Mouse (Mus musculus) adrenal gland, postnatal 14 days (tissue): ENCODE data around the gene Bola3. TPM values are rescaled to one million over a fixed set of nuclear protein-coding genes. Genes with fewer than 3 reads are reported as not detected.

Source experiments
- DNase-seq: peaks from one replicate; pipeline ENCODE4 v3.0.0; 2021; ENCODE audit warnings: mixed read lengths
- long read RNA-seq, 2 experiments: library from polyadenylated mRNA; stranded (forward); transcript quantifications; one replicate each; pipeline ENCODE4 v2.0.0; 2021
- total RNA-seq: library from RNA; stranded (reverse); gene quantifications from 2 replicates; pipeline ENCODE4 v1.2.3, GENCODE M21; 2021

Gene Bola3
- 261 TPM in 2 replicates for total RNA-seq
- long read RNA-seq, experiment 1, transcript Bola3-207 (4 exons, 2,312 nt): major isoform, 228 of 242 reads
- long read RNA-seq, experiment 1, partial matches to known transcripts: 0 of 242 reads
- long read RNA-seq, experiment 1, other reads (novel, unspliced or antisense): 11 of 242 reads
- long read RNA-seq, experiment 2, transcript Bola3-201 (3 exons, 709 nt): minor isoform, 5 of 317 reads
- long read RNA-seq, experiment 2, transcript Bola3-207 (4 exons, 2,312 nt): major isoform, 297 of 317 reads
- long read RNA-seq, experiment 2, partial matches to known transcripts: 0 of 317 reads
- long read RNA-seq, experiment 2, other reads (novel, unspliced or antisense): 15 of 317 reads

- peak; percentile 43 for DNase-seq
Observed at GRCm38 (mm10) chr6:83348873-83349272, at the start of gene Bola3. Gene Bola3 (plus strand): TSS chr6:83349147.

DNA sequence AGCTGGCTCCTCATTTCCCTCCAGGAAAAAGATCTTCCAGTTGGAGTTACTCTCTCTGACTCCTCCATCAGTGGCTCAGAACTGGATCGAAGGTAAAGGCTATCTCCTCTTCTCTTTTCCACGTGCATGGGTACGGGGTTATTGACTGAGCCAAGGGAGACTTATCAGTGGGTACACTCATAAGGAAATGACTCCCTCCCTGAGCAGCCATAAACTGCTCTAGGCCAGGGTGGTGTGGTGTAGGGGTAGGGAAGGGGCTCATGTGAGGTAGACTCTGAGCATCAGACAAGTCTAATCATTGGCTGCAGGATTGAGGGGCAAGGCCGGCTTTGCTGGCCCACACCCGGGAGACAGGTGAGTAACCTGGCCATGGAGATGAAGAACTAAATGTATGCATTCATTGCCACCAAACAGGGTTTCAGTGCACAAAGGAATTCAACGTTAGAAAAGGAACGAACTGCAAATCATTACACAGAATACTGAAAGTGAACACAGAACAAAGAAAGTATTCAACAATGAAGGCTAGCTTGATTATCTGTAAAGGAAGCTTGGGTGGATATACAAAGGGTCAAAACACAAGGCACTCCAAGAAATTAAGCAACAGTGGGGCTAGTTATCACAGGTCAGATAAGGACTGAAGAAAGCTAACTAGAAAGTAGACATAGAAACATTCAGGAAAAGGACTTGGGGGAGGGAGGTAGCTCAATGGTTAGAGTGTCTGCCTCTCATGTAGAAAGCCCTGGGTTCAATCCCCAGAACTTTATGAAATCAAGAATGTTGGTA lies 48.3 kb upstream of the Bola3 start:
- DNase-seq: no peak

- DNase-seq: no peak
Observed at GRCm38 (mm10) chr6:83301294-83301693, 47.7 kb upstream of the Bola3 start.

- peak; percentile 32 for DNase-seq
Observed at GRCm38 (mm10) chr6:83302264-83302663, 46.7 kb upstream of the Bola3 start.

DNA sequence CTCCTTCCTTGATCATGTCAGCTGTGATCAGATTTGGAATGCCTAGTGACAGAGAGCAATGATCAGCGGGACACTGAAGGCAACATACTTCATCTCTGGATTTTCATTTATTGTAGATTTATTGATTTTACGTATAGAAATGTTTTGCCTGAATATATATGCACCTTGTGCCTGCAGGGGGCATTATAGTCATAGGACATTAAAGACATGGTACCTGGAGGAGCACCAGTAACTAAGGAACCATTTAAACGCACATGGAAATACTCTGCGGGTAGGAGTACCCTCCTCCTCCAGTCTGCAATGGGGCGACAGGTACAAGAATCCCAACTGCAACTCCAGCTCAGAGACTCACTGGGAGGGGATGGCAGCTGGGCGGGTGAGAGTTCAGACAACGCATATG lies 39.9 kb upstream of the Bola3 start:
- no peak for DNase-seq

GRCm38 (mm10) chr6:83311206-83311605 lies 37.7 kb upstream of the Bola3 start:
- no peak for DNase-seq

DNA sequence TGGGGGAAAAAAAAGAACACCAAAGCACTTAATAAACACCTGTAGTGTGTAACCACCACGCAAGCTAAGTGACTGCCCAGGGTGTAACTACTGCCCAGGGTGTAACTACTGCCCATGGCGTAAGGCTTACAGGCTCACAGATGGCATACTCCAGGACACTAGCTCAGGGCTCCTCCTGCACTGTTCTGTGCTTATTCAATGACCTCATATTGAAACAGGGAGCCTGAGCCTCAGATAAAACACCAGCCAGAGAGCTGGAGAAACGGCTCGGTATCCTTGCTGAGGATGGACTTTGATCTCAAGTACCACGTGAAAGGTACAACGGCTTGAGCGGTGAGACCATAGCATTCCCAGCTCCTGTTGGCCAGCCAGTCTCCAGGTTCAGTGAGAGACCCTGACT lies 36.9 kb upstream of the Bola3 start:
- no peak for DNase-seq

GRCm38 (mm10) chr6:83312514-83312913 lies 36.4 kb upstream of the Bola3 start:
- DNase-seq: peak; percentile 59

- no peak for DNase-seq
Observed at GRCm38 (mm10) chr6:83315293-83315692, 33.7 kb upstream of the Bola3 start.

- peak; percentile 21 for DNase-seq
Observed at GRCm38 (mm10) chr6:83316022-83316421, 32.9 kb upstream of the Bola3 start.

DNA sequence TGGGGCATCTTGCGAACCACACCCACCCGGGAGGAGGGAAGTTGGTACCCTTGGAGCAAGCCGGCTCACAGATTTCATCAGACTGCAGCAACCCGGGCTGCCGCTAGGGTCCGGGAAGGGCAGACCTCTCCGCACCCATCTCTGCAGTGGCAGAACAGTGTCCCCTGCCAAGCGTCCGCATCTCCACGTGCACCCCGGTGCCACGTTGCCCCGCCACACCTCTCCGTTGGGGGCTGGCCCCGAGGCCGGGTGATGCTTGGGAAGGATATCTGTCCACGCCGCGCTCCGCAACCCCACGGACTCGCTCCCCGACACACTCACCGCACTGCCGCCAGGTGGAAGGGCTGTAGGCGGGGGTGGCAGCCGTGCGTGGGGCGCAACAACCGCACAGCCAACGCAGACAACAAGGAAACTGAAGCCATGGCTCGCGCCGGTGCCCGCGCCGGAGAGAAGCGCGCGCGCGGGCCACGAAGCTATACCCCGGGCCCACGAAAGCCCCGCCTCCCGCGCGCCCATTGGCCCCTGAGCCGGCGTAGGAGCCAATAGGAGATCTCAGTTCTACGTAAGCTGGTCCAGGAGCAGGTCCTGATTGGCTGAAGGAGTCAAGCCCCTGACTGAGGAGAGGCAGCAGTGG lies 31.7 kb upstream of the Bola3 start:
- DNase-seq: peak; percentile 96

- DNase-seq: no peak
Observed at GRCm38 (mm10) chr6:83321927-83322326, 27.0 kb upstream of the Bola3 start.

DNA sequence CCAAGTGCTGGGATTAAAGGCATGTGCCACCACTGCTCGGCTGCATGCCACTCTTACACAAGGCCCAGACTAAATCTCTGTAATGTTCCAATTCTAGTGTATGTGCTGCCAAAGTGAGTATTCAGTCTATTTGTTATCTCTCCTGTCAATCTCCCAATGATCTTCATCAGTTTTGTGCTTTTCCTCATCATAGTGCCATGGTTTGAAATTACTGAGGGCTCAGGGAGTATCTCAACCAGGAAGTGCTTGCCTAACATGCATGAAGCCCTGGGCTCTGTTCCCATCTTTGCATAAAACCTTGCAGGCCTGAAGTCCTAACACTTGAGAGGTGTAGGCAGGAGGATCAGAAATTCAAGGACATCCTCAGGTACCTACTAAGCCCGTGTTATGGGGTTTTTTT lies 26.2 kb upstream of the Bola3 start:
- no peak for DNase-seq

- no peak for DNase-seq
Observed at GRCm38 (mm10) chr6:83323652-83324419, 25.1 kb upstream of the Bola3 start.

GRCm38 (mm10) chr6:83325525-83326393 lies 23.2 kb upstream of the Bola3 start, which contains the start of the genes Mthfd2 and Mob1a:
Gene Mthfd2 (minus strand): TSS chr6:83325908.
Gene Mob1a (plus strand): TSS chr6:83326016.
- peak; percentile 96 for DNase-seq

GRCm38 (mm10) chr6:83326394-83326736 lies 22.6 kb upstream of the Bola3 start:
- DNase-seq: peak; percentile 30

DNA sequence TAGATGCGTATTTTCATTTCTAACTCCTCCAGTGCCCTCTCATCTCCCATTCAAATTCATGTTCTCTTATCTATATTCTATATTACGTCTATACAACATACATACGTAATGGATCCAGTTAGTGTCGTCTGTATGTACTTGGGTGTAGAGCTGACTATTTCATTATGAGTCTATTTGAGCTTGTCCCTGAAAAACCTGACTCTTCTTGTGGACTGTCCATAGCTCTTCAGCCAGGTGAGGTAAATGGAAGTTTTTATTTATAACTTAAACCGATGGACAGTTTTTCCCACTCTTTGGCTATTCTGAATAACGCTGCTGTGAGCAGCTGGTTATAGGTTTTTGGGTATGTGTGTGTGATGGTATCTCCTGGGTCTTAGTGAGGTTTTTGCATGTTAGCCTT lies 22.2 kb upstream of the Bola3 start:
- no peak for DNase-seq

- DNase-seq: no peak
Observed at GRCm38 (mm10) chr6:83327591-83328190, 21.3 kb upstream of the Bola3 start.

GRCm38 (mm10) chr6:83341387-83341786 lies 7.6 kb upstream of the Bola3 start:
- no peak for DNase-seq

DNA sequence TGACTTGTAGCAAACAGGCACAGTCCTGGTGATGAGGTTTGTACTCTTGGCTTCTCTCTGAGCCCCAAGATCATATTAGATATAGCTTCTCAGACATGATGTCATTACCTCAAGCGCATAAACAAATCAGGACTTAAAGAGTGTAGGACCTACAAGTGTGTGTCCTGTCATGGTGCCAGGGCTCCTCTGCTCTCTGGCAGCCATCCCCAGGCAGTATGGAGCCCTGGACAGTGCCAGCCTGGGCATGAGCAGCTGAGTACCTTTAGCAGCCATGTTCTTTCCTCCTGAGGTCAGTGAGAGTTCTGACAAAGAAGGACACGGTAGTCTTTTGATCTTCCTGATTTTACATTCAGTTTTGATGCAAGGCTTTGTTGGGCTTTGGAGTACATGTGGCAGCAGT lies 6.0 kb upstream of the Bola3 start:
- no peak for DNase-seq

DNA sequence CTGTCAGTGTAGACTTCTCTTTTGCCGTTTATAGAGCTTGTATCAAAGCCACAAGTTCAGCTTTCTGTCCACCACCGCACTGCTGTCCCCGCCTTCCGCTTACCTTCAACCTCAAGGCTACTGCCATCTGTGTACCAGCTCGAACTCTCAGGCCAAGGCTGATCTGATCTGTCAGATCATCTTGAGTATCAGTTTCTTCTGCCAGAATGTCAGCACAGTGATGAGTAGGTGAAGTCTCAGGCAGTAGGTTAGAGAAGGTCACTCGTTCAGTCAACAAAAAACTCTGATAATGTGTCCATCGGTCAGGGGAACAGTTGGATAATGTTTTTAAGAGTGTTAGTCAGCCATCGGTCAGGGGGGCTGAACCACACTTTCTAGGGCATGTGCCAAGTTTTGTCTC lies 3.7 kb upstream of the Bola3 start:
- peak; percentile 59 for DNase-seq
